Mouse (Mus musculus) heart, embryonic 16.5 days (tissue): Measurements from ENCODE around the gene Jph4. TPM values are rescaled to one million over a fixed set of nuclear protein-coding genes. Genes with fewer than 3 reads are reported as not detected.

Source experiments
- ATAC-seq: fragments of 200-750 bp; cut with Nextera tagmentation; replicated peaks from 2 replicates; pipeline ENCODE4 v1.8.0; 2017; ENCODE audit warnings: moderate number of reproducible peaks; ENCODE audit not compliant: insufficient read depth, low FRiP score; ENCODE audit errors: extremely low read depth
- H3K27ac ChIP-seq: fragments of 300-500 bp; sonication (generic); 2 replicates; pipeline ENCODE4 v1.5.1; 2014; ENCODE audit warnings: mild to moderate bottlenecking, low read length, control low read depth, moderate library complexity
- H3K27me3 ChIP-seq: fragments of 300-500 bp; sonication (generic); 2 replicates; pipeline ENCODE4 v1.6.1; 2014; ENCODE audit warnings: low read length, mixed read lengths; ENCODE audit not compliant: control insufficient read depth, insufficient read depth
- H3K36me3 ChIP-seq: fragments of 300-500 bp; sonication (generic); 2 replicates; pipeline ENCODE4 v1.6.1; 2014; ENCODE audit not compliant: control insufficient read depth, insufficient read depth
- H3K4me1 ChIP-seq: fragments of 300-500 bp; sonication (generic); 2 replicates; pipeline ENCODE4 v1.6.1; 2014; ENCODE audit warnings: low read length, mixed read lengths; ENCODE audit not compliant: control insufficient read depth, insufficient read depth
- H3K4me2 ChIP-seq: fragments of 300-500 bp; sonication (generic); 2 replicates; pipeline ENCODE4 v1.6.1; 2014; ENCODE audit warnings: low read depth, mild to moderate bottlenecking, control low read depth, low read length
- H3K4me3 ChIP-seq: fragments of 300-500 bp; sonication (generic); 2 replicates; pipeline ENCODE4 v1.5.1; 2014; ENCODE audit warnings: mild to moderate bottlenecking, control low read depth, low read length
- H3K9ac ChIP-seq: fragments of 300-500 bp; sonication (generic); 2 replicates; pipeline ENCODE4 v1.6.1; 2014; ENCODE audit warnings: low read length, control low read depth
- H3K9me3 ChIP-seq: fragments of 300-500 bp; sonication (generic); replicated peaks from 2 replicates; pipeline ENCODE4 v1.6.1; 2016; ENCODE audit warnings: low read length; ENCODE audit not compliant: control insufficient read depth
- WGBS: fragments of 180-500 bp; shearing (Covaris S2); extraction: QIAGEN DNeasy Blood & Tissue Kit; methylation state at CpG from one replicate; pipeline ENCODE4 v1.1.7; 2014; 5-methylcytosine and 5-hydroxymethylcytosine counted together
- polyA plus RNA-seq: library from polyadenylated mRNA; unstranded; fragments of >200 nt; fragmentation: Nextera tagmentation; extraction: Ambion mirVana; gene quantifications from 2 replicates; pipeline ENCODE4 v1.2.1, GENCODE M21; 2015

Gene Jph4
- polyA plus RNA-seq, 1 experiment from 2014 or later = 0.25 TPM

DNA sequence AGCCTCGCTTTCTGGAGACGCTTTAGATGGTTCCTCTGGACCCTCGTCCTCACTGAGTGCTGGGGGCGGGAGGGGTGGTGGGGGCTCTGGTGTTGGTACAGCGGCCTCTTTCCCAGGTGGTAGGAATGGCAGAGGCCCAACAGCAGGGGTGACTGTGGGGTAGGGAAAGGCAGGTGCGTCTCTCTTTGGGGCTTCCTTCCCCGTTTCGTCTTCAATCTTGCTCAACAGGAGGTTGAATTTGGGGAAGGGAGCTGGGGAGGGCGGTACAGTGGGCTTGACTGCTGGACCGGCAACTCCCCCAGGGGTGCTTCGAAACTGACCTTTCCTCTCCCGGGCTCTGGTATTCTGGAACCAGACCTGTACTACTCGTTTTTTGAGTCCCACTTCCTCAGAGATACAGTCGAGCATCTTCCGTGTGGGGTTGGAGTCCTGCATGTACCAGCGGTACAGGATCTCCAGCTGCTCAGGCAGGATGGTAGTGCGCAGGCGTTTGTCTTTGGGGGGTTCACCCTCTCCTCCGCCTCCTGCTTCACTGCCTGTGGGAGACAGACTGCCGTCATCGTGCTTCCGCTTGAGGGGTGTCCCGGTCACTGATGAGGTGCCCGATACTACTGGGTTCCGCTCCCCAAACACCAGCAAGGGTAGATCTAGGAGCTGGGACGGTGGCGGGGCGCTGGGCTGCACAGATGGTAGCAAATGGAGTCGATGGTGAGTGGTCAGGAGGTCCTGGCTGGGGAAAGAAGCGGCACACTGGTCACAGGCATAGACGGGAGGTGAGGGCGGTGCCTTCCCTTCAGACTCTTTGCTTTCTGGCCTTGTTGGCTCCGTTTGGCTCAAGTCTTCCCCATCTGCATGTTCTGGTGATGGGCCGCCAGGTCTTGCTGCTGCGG, 52.0 kb downstream of the Jph4 start:
- 65% methylated on average over 35 of the region's 35 CpGs for WGBS

DNA sequence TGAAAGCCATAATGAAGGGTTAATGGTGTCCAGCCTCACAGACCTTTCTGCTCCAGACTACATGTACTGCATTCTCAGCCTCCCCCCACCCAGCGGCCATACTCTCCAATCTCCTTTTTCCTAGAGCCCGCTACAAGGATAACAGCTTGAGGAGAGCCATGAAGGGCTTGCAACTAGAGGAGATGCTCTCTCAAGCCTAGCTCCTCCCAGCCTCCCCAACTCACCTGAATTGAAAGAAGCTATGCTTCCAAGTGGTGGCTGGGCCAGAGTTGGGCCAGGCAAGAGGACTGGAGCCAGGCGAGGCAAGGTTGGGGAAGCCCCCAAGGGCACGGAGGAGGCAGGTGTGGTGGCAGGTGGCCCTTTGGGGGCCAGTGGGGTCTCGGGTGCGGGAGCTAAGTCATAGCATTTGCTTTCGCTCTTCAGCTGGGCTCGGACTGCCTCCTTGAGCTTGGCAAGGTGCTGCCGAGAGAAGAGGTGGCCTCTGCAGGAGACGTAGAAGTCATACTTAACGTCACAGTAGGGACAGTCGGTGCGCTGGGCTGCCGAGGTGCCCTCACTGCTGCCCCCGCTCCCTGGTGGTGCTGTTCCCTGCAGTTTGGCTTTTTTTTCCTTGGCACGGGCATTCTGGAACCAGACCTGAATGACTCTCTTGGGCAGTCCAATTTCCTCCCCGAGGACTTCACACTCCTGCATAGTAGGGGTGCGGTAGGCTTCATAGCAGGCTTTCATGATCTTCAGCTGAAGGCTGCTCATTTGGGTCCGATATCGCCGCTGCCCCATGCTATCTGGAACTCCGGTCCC, 53.0 kb downstream of the Jph4 start:
- Histone ChIP-seq H3K27me3 (peaks cover 3% of the 10 kb centered on the region; the same call in 1 of the 2 replicates), H3K4me1 (peaks cover 16% of the 10 kb centered on the region), H3K4me2 (no peak overlapping the region), H3K9ac (no peak overlapping the region), H3K9me3 (no peaks in the 10 kb centered on the region), H3K4me3 (no peak overlapping the region), H3K36me3 (no peaks in the 10 kb centered on the region), H3K27ac (no peak overlapping the region)
- 81% methylated on average over 22 of the region's 22 CpGs for WGBS
- ATAC-seq = no peak

More for the DNA sequence above, 52.0 kb downstream of the Jph4 start:
- Histone ChIP-seq H3K4me1 (peaks cover 11% of the 10 kb centered on the region), H3K36me3 (no peaks in the 10 kb centered on the region), H3K27me3 (peaks cover 3% of the 10 kb centered on the region; the same call in 1 of the 2 replicates), H3K9ac (no peak overlapping the region), H3K27ac (no peak overlapping the region), H3K4me2 (no peak overlapping the region), H3K9me3 (no peaks in the 10 kb centered on the region), H3K4me3 (no peak overlapping the region)
- ATAC-seq = no peak

DNA sequence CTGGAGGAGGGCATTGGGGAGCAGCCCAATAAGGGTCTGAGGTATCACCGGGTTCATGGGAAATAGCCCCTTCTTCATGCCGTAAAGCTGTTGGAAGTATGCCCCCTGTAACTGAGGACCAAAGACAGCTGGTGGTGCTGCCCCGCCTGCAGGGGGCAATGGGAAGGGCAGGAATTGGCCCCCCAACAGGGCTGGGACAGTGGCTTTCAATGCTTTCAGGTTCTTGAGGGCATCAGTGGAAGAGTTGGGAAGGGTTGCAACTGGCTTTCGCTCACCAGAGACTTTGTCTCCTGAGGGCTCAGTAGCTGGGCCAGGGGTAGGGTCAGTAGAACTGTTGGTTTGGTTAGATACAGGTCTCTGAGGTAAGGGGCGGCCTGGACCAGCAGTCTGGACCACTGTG, 53.6 kb downstream of the Jph4 start:
- H3K36me3 ChIP-seq = no peaks in the 10 kb centered on the region
- peak overlapping the region; percentile 55 for H3K4me2 ChIP-seq
- peak overlapping the region; percentile 10; the same call in 1 of the 2 replicates for H3K4me3 ChIP-seq
- peaks cover 16% of the 10 kb centered on the region for H3K4me1 ChIP-seq
- H3K27ac ChIP-seq = no peak overlapping the region
- peaks cover 3% of the 10 kb centered on the region; the same call in 1 of the 2 replicates for H3K27me3 ChIP-seq
- 80% methylated on average over 5 of the region's 5 CpGs for WGBS
- no peaks in the 10 kb centered on the region for H3K9me3 ChIP-seq
- no peak for ATAC-seq
- H3K9ac ChIP-seq = no peak overlapping the region

GRCm38 (mm10) chr14:55062626-55063025, 54.1 kb downstream of the Jph4 start:
- ATAC-seq = peak; percentile 80
- peaks cover 3% of the 10 kb centered on the region; the same call in 1 of the 2 replicates for H3K27me3 ChIP-seq
- peaks cover 16% of the 10 kb centered on the region for H3K4me1 ChIP-seq
- no peaks in the 10 kb centered on the region for H3K36me3 ChIP-seq
- peak overlapping the region; percentile 55 for H3K4me2 ChIP-seq
- 10% methylated on average over 17 of the region's 17 CpGs for WGBS
- H3K9ac ChIP-seq = 0 out of 2 replicates have a peak overlapping the region, but pooled peaks have one; percentile 7
- H3K4me3 ChIP-seq = peak overlapping the region; percentile 10; the same call in 1 of the 2 replicates
- H3K27ac ChIP-seq = no peak overlapping the region
- no peaks in the 10 kb centered on the region for H3K9me3 ChIP-seq

GRCm38 (mm10) chr14:55061845-55062244, 54.9 kb downstream of the Jph4 start:
- no peaks in the 10 kb centered on the region for H3K36me3 ChIP-seq
- ATAC-seq = no peak
- no peak overlapping the region for H3K4me2 ChIP-seq
- 64% methylated on average over 7 of the region's 7 CpGs for WGBS
- H3K4me1 ChIP-seq = peaks cover 16% of the 10 kb centered on the region
- H3K9me3 ChIP-seq = no peaks in the 10 kb centered on the region
- peaks cover 3% of the 10 kb centered on the region; the same call in 1 of the 2 replicates for H3K27me3 ChIP-seq
- no peak overlapping the region for H3K4me3 ChIP-seq
- H3K27ac ChIP-seq = no peak overlapping the region
- no peak overlapping the region for H3K9ac ChIP-seq

GRCm38 (mm10) chr14:55059931-55060330, 56.8 kb downstream of the Jph4 start:
- 59% methylated on average over 5 of the region's 5 CpGs for WGBS
- Histone ChIP-seq H3K27ac (no peak overlapping the region), H3K27me3 (peaks cover 6% of the 10 kb centered on the region; the same call in 1 of the 2 replicates), H3K9ac (no peak overlapping the region), H3K36me3 (no peaks in the 10 kb centered on the region), H3K4me2 (no peak overlapping the region), H3K4me1 (peaks cover 20% of the 10 kb centered on the region), H3K4me3 (no peak overlapping the region), H3K9me3 (no peaks in the 10 kb centered on the region)
- no peak for ATAC-seq

DNA sequence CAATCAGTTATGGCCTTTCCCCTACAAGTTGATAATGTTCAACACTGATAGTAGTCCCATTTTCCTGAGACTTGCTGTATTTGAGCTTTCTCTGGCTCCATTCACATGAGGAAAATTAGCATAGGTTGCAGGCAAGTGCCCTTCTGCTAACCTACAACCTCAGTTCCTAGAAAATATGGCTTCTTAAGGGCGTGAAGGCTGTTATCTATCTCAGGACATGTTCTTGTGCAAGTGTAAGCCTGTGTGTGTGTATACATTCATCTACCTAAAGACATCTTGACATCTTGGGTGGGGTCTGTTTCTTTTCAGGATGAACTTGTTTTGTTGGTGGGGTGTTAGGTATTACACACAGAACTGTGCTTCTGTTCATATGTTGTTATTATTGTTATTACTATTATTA, 57.7 kb downstream of the Jph4 start:
- peaks cover 6% of the 10 kb centered on the region; the same call in 1 of the 2 replicates for H3K27me3 ChIP-seq
- H3K4me3 ChIP-seq = no peak overlapping the region
- H3K27ac ChIP-seq = no peak overlapping the region
- 56% methylated on average over 1 of the region's 1 CpGs for WGBS
- no peaks in the 10 kb centered on the region for H3K36me3 ChIP-seq
- no peaks in the 10 kb centered on the region for H3K9me3 ChIP-seq
- H3K9ac ChIP-seq = no peak overlapping the region
- no peak overlapping the region for H3K4me2 ChIP-seq
- ATAC-seq = no peak
- peaks cover 20% of the 10 kb centered on the region for H3K4me1 ChIP-seq
